Mouse (Mus musculus) gastrocnemius, postnatal 4 days (tissue): Measurements from ENCODE around the gene Adarb2. TPM values are rescaled to one million over a fixed set of nuclear protein-coding genes. Genes with fewer than 3 reads are reported as not detected.

Experiments
- DNase-seq, 2 experiments: peaks; one replicate each; pipeline ENCODE4 v3.0.0; 2021 to 2022; ENCODE audit warnings: low spot score in 2 of 2, mixed read lengths in 2 of 2
- total RNA-seq, 2 experiments: library from RNA; stranded (reverse); gene quantifications; 2 replicates each; pipeline ENCODE4 v1.2.3; 2021

Adarb2 gene
- total RNA-seq, 2 experiments from 2014 or later: 0.41 to 0.71 TPM

DNA sequence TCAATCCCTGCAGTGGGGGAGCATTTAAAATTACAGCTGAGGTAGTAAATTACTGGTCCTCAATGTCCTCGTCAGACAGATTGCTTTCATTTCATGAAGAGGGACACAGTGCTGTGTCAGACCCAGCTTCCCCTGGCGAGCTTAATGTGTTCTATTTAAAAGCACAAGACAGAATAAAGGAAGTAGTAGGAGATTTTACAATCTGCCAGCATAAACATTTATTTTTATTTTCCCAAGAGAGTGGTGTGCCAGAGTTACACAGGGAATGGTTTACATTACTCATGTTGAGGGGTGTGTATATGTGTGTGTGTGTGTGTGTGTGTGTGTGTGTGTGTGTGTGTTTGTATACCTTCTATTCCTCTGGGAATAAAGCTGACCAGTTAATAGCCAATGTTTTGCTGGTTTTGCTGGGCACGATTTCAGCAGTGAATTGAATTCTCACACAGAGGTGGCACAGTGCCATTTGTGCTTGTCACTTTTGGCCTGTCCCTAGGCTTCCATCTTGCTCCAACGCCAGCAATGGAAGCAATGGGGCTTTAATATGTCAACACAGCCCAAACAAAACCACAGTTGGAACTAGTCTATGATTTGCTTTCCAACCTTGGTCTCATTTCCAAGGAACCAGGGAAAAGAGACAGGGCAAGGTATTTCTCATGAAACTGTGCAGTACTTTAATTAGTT, 282.1 kb downstream of the Adarb2 start:
- peak in 1 of 2 experiments; percentile 14 for DNase-seq

DNA sequence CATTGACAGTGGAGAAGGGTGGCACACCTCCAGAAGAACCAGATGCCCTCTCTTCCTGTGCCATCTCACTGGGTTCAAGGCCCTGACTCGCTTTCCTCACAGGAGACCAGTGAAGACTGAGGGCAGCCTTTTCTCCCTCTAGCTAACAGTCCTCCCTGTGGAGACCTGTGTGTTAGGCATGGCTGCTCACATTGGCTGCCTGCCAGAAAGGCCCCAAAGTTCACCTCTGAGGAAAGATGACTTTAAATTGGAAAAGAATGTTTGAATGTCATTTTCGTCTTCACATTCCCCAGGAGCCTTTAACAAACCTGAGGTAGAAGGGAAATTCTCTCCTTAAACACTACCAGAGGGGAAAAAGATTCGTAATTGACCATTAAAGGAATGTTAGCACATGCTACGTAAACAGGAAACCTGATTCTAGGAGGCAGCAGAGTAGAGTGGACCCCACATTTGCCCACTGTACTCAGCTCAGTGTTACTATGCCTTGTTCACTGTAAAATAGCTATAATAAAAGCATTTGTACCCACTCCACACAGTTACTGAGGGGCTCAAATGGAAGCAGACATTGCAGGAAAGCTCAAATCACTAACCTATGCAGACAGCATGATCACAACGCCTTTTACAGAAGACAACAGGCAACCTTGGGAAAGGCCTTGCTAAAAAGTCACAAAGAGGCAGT, 285.2 kb downstream of the Adarb2 start:
- no peak for DNase-seq

DNA sequence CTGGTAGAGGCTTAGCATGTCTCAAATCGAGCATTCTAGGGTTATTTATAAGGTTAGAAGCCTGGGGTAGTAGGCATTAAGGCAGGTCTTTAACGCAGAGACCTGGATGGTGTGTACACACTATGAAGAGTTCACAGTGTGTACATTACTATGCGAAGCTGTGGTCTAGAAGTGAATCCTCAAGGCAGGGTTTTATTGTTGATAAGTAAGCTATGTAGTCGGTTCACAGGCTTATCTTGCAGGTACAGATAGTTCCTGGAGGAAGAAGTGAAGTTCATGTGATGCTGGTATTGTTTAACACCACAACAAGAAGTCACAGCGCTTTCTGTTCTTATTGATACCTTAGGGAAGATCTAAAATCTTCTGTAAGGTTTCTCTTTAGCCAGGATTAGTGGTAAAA, 290.7 kb downstream of the Adarb2 start:
- no peak for DNase-seq

DNA sequence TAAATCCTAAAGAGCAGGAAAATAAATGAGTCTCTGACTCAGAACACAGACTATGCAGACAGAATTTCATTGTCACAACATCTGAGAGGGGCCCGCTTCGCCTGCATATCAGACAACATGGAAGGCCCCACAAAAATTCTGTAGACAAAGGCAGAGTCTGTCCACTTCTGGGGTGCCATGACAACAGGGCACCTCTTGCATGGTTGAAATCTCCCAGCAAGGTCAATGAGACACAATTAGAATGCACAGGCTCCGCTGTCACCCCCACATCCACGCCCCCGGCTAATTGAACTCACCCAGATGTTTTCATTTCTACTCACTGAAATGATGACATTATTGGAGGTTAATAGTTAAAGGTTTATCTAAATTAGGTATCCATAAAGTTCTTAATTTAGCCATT, 296.9 kb downstream of the Adarb2 start:
- DNase-seq: no peak

DNA sequence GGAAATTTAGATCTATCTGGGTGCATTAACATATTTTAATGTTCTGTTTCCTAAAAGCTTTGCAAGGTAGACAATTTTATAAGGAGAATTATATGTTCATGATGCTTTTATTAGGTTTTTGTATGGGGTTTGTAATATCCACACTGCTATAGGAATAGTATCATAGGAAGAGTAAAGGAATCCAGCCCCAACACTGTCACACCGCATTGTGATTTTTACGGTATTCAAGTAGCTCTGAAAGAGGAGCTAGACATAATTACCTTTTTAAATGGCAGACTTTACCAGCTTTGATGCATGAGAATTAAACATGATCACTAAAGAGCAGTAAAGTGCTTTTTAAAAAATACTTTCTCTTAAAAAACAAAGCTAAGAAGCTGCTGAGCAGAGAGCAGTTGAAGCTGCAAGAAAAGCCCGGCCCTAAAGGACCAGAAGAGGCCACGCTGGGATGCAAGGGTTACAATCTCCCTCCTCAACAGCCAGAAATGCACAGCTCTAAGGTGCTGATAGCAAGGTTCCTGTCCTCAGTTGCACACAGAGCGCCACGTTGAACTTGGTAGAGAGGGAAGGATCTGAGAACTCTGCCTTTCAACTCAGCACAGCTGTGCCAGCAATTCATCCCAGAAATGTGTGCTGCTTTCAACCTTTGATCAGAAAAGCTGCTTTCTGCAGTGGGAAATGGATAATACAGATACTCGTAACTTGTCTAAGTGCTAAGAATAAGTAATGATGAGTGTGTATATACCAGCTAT, 308.6 kb downstream of the Adarb2 start:
- DNase-seq: no peak

DNA sequence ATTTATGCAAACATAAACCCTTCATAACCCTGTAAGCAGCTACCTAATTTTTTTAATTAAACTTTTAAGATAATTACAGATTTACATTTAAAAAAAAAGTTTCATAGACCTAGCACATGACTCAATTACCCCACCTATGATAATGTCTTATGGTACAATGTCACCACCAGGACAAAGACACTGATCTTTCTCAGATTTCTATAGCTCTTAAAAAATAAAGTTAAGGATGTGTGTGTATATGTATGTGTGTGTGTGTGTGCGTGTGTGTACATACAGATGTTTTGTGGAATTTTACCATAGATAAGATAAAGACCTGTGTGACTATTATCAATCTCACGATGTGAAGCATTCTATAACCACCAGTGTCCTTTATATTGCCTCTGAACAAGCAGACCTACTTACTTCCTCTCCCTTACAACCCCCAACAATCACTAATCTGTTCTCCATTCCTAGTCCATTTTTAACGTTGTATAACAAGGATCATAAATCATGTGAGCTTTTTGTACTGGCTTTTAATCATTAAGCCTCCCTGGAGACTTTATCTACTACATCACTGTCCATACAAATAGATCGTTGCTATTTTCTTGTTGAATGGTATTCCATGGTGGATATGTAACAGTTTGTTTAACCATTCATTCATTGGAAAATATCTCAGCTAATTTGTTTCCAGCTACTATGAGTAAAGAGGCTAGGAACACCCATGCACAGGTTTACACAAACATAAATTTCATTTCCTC, 313.5 kb downstream of the Adarb2 start:
- DNase-seq: no peak

DNA sequence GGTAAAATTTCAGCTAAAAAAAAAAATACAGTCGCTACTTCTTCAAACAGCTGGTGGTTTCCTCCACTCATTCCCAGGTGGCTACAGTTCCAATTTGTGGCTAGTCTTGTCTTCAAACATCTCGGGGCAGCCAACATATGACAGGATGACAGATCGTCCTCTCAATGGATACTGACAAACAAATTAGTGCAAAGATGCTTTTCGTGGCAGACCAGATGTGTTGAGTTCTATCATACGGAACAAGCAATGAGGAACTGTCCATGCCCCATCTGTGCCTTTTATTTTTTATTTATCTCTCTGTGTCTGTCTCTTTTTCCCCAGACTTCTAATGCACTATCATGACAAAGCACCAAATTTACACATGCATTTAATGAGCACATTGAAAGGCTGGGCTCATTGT, 316.5 kb downstream of the Adarb2 start:
- DNase-seq: no peak

DNA sequence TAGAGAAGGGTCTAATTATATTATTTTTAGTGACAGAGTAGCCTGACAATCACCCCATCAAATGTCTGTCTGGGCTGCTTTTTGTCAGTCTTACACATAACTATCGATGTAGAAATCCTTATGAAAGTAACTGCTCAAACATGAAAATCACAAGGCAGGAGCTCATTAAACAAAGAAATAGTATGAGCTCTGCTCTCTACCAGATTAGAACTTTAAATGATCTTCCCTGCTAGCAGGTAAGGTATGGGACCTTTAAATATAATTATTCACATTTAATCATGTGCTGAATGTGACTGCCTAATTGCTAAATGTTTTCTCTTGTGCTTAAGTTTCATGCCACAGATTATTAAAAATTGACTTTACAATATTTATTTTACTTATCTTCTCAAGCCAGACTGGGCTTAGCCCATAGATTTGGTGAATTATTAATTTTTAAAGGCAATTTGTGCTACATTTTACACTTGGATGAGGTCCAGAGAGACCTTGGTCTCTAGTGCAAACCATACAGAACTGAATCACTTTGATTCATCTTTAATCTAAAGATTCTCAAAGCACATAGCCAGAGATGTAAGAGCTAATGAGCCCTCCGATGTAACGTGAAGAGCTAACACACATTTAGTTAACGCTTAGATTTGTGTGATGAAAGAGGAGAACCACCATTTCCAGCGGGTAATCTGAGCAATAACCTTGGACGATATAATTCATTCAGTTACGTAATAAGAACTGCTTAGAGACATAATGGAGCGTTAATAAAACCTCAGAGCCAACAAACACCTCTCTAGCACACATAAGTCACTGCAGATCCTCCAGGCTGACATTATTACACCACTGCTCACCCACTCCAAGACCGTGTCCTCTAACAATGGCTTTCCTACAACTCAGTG, 323.3 kb downstream of the Adarb2 start:
- DNase-seq: no peak

DNA sequence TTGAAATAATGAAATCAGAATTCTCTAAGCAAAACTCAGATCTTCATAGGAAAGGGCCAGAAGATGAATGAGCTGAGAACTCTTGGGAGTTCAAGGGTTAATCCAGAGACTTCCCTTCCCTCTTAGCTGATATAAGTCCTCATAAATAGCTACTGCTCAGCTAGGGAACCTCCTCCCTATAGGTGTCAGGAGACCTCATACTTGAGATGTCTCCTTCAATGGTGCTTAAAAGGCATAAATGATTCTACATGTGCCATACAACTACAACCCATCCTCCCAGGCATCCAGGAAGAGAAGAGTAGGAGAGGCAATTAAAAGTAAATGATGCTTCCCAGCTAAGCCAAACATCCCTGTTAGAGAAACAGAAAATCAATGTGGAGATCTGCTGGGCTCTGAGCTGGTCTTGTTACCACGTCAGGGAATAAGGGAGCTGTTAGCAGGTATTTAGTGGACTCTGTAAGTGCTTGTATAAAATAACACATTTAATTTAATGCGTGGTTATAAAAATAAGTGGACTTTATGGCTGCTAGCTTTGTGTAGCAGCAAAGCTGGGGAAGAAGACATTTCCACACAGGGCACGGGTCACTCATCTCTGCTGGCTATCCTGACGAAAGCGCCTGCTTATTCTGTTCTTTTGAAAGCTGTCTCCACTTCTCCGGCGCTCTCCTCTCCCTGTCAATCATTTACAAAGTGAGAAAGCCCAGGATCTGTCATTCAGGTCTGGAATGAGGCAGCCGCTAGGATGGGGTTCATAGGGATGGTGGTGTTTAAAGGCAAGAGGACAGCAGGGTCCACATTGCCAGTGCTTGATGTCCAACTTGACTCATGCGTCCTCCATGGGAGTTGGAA, 331.8 kb downstream of the Adarb2 start:
- no peak for DNase-seq

DNA sequence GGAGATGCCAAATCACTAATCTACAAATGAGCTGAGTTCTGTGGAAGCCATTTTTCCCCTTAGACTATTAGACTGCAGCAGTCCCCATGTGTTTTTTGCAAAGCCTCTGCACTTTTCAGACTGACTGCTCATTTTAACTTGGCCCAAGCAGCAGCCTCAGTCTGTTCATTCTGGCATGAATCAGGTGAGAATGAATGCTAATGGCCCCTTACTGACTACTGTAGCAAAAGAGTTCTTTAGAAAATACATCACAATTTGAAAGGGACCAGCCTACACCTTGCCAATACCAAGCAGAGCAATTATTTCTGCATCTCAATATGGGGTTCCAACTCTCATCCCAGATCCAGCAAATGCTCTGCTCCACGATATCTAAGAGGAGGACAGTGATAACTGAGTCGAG, 335.8 kb downstream of the Adarb2 start:
- no peak for DNase-seq

DNA sequence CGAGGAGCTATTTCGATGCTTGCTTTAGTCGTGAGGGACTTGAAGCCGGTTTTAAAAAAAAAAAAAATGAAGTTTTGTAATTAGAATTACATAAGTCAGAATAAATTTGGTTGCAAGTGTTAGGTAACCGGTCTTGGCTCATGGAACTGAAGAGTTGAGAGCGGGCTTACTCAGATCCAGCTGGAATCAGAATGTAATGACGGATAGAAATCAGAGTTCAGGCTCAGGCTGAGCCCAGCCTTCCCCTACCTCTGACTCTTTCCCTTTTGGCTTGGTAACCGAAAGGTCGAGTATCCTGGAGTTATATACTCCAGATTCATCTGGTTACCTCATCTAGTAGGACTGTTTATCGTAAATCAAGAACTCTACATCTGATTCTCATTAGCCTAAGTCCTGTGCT, 336.2 kb downstream of the Adarb2 start:
- DNase-seq: no peak

DNA sequence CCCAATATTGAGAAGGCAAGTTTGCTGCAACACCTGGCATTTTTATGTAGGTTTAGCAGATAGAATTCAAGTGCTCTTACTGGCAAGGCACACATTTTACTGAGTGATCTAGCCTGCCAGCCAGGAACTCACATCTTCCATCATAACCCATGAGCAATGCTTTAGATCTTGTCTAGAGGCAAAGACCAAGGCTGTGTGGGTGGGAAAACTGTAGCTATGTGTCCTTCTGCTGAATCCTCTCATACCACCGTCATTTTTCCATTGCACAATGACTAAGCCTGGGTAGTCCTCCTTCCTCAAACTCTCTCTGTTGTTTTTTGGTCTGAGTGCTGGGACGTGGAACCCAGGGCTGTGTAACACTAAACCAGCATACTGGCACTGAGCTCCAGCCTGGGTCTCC, 340.0 kb downstream of the Adarb2 start:
- DNase-seq: no peak

DNA sequence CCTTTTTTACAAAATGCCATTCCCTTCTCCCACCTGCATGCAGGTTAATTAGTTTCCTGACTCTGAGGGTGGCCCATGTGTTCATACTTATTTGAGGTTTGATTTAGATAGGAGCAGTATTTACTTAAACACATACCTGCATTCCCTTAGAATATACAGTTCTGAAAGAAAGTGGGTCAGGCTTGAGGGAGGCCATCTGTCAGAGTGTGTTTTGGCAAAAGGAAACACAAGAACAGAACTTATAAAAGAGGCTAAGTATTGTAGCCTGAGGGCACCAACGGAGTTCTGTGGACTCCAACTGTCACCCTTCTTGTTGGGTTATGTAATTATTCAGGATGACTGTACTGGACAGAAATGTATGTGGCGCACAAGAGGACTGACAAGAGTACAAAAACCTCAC, 349.6 kb downstream of the Adarb2 start:
- no peak for DNase-seq

DNA sequence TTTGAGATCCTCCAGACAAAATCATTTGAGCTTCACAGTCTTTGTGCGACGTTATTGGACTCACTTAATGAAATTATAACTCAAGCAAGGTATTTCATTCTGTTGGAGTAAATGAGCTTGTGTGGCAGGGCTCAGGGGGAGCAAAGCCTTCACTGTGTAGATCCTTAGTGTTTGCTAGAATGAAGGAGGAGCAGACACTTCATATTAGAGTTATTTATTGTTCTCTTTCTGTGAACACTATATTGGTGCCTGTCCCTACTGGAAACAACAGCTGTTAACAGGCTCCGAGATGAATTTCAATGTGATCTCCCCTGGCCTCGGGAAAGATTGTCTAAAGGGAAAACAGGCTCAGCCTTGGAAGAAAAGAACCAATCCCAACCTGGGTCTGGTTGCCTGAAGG, 355.1 kb downstream of the Adarb2 start:
- DNase-seq: no peak

DNA sequence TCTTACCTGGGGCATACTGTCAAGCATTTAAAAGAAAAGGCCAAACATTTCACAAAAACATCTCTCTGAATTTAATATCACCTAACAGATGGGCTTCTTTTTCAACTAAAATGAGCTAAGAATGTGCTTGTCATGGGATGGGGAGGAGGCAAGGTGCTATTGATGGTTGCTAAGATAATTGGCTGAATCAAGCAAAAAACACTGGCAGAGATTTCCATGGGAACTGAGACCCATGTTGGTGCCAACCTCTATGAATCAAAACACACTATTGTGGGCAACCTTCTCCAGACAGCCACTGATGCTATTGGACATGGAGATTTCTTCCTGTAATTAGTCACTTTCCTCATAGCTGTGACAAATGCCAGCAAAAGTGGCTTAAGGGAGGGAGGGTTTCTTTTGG, 357.8 kb downstream of the Adarb2 start:
- DNase-seq: no peak

DNA sequence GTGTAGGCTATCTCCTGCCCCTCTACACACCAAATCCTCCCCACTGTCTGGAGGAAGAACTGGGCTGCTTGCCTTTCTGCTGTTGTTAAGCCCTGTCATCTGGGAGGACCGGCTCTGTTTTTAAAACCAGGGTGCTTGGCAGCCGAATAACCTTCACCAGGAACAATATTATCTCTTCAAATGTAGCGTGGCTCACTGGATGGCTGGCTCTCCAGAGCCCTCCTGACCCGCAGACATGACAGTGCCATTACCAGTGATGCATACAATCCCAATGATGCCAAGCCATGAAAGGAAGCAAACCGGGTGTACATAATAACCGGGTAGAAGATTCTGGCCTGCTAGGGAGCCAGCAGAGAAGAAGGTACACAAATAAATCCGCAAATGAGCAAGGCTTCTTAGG, 360.5 kb downstream of the Adarb2 start:
- DNase-seq: no peak

DNA sequence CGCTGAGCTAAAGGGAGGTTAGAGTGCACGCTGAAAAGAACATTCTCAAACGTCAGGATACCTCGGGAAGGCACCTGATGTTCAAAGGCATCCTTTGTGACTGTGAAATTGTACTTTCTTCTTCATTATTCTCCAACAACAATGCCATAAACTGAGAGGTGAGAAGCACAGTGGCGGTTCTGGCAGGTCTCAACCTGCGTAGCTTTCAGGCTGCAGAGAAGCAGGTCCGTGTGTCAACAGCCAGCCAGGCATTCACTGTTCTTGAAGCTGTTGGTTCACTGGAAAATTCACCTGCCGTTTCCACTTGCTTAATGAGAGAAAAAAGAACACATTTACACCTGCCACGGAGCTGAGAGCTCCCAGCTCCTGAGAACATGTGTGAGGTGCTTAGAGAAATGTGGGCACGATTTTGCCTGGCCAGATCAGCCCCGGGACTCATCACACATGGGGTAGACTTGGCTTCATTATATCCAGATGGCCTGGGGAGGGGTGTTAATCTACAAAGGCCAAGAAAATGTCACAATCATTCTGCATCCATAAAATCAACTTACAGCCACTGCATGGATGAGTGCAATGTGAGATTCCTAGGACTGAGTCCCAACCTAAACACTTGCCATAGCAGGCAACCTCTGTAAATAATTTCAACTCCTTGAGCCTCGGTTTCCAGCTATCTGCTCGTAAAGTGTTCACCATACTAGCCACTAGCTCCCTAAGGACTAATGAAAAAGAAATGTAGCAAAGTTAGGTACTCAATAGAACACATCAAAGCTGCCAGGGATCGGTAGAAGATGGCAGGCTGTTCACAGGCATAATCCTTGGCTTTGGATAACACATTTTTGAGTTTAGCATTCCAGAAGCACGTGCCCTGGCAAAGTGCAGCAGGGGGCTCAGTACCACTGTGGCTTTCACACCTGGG, 364.7 kb downstream of the Adarb2 start:
- no peak for DNase-seq

DNA sequence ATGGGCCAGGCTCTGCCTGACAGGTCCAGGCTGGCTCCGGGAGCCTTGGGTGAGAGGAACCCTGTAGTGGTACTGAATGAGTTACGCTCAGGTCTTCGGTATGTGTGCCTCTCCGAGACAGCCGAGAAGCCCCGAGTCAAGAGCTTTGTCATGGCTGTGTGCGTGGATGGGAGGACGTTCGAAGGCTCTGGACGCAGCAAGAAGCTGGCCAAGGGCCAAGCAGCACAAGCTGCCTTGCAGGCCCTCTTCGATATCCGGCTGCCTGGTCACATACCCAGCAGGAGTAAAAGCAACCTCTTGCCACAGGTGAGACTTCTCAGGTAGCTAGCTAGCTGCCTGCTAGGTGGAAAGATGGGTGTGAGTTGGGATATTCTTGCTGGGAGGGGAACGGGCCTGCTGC, 367.6 kb downstream of the Adarb2 start:
- DNase-seq: no peak

DNA sequence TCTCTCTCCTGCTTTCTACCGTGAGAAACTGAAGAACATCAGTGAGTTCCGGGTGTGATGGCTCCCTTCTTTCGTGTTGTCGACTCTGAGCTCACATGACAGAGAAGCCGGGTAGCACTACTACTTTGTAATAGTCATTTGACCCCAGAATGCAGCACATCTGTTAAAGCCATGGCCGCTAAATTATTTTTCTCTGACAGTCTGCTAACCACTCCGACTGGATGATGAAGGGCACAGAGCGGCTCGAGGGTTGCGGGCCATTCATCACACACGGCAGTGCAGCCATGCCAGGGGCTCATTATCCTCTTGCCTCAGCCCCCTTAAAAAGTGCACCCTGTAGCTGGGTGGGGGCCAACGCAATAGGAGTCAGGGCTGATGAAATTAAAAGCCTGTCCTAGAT, 371.2 kb downstream of the Adarb2 start:
- no peak for DNase-seq
